Mouse (Mus musculus) MEL (cell line): Measurements from ENCODE around the gene Fam129c. TPM values are rescaled to one million over a fixed set of nuclear protein-coding genes. Genes with fewer than 3 reads are reported as not detected.

Source experiments
- DNase-seq: peaks from one replicate; pipeline ENCODE4 v3.0.0; 2011; ENCODE audit warnings: low read depth, low spot score
- H3K27ac ChIP-seq: 2 replicates; pipeline ENCODE4 v1.5.1; 2012; ENCODE audit warnings: low read depth, mild to moderate bottlenecking, control low read depth, low read length, moderate library complexity; ENCODE audit not compliant: control insufficient read depth
- H3K27me3 ChIP-seq, 2 experiments: fragments of 150-350 bp in 1 of 2; sonication (generic) in 1 of 2; 2 replicates each; pipeline ENCODE4 v1.6.1; 2012; ENCODE audit warnings: low read length in 2 of 2, mild to moderate bottlenecking in 2 of 2, improper control_type of control experiment in 1 of 2, moderate library complexity in 1 of 2; ENCODE audit not compliant: insufficient read depth in 2 of 2, control insufficient read depth in 1 of 2
- H3K36me3 ChIP-seq, 2 experiments: 2 replicates each; pipeline ENCODE4 v1.6.1; 2012 to 2014; ENCODE audit warnings: low read length in 2 of 2, improper control_type of control experiment in 1 of 2, inconsistent platforms in 1 of 2, mild to moderate bottlenecking in 1 of 2; ENCODE audit not compliant: insufficient read depth in 2 of 2, control insufficient read depth in 1 of 2
- H3K4me1 ChIP-seq, 2 experiments: fragments of 150-350 bp in 1 of 2; sonication (generic) in 1 of 2; 2 replicates each; pipeline ENCODE4 v1.6.1; 2012; ENCODE audit warnings: low read length in 2 of 2, improper control_type of control experiment in 1 of 2, mild to moderate bottlenecking in 1 of 2; ENCODE audit not compliant: insufficient read depth in 2 of 2, control insufficient read depth in 1 of 2
- H3K4me3 ChIP-seq, 2 experiments: fragments of 150-350 bp in 1 of 2; sonication (generic) in 1 of 2; 2 replicates each; pipeline ENCODE4 v1.5.1; 2012; ENCODE audit warnings: low read depth in 2 of 2, low read length in 2 of 2, mild to moderate bottlenecking in 2 of 2, moderate library complexity in 2 of 2, control low read depth in 1 of 2, improper control_type of control experiment in 1 of 2; ENCODE audit not compliant: control insufficient read depth in 1 of 2, insufficient read depth in 1 of 2
- H3K79me2 ChIP-seq: 2 replicates; pipeline ENCODE4 v1.6.1; 2012; ENCODE audit warnings: mild to moderate bottlenecking, low read length, moderate library complexity; ENCODE audit not compliant: control insufficient read depth, poor library complexity, insufficient read depth
- H3K9ac ChIP-seq: 2 replicates; pipeline ENCODE4 v1.6.1; 2012; ENCODE audit warnings: low read depth, mild to moderate bottlenecking, control low read depth, low read length, moderate library complexity; ENCODE audit not compliant: control insufficient read depth, poor library complexity, severe bottlenecking
- H3K9me3 ChIP-seq: fragments of 150-350 bp; sonication (generic); replicated peaks from 2 replicates; pipeline ENCODE4 v1.6.1; 2012; ENCODE audit warnings: mild to moderate bottlenecking, low read length, improper control_type of control experiment, moderate library complexity; ENCODE audit not compliant: insufficient read depth
- BHLHE40 ChIP-seq: IDR thresholded peaks from 2 replicates; pipeline ENCODE4 v1.6.1; 2012; ENCODE audit warnings: low read depth, mild to moderate bottlenecking, inconsistent platforms, low read length, improper control_type of control experiment, borderline replicate concordance
- CHD2 ChIP-seq: IDR thresholded peaks from 2 replicates; pipeline ENCODE4 v1.6.1; 2011; ENCODE audit warnings: low read length, improper control_type of control experiment
- CTCF ChIP-seq, 3 experiments: IDR thresholded peaks in 2 of 3; conservative IDR thresholded peaks in 1 of 3; 2 replicates each; pipeline ENCODE4 v1.5.1; 2011 to 2012; ENCODE audit warnings: low read length in 3 of 3, low read depth in 2 of 3, mild to moderate bottlenecking in 2 of 3, improper control_type of control experiment in 1 of 3, inconsistent platforms in 1 of 3, mixed read lengths in 1 of 3, moderate library complexity in 1 of 3; ENCODE audit not compliant: control insufficient read depth in 1 of 3, insufficient read depth in 1 of 3, poor library complexity in 1 of 3, severe bottlenecking in 1 of 3
- E2F4 ChIP-seq: IDR thresholded peaks from 2 replicates; pipeline ENCODE4 v1.6.1; 2011; ENCODE audit warnings: low read depth, low read length, improper control_type of control experiment, borderline replicate concordance
- ELF1 ChIP-seq: IDR thresholded peaks from 2 replicates; pipeline ENCODE4 v1.6.1; 2014; ENCODE audit warnings: low read depth, mild to moderate bottlenecking, inconsistent platforms, low read length, improper control_type of control experiment, moderate library complexity
- EP300 ChIP-seq, 2 experiments: IDR thresholded peaks; 2 replicates each; pipeline ENCODE4 v1.6.1; 2011; ENCODE audit warnings: improper control_type of control experiment in 2 of 2, low read length in 2 of 2, low read depth in 1 of 2, mild to moderate bottlenecking in 1 of 2
- GABPA ChIP-seq: IDR thresholded peaks from 2 replicates; pipeline ENCODE4 v1.6.1; 2012; ENCODE audit warnings: low read depth, mild to moderate bottlenecking, inconsistent platforms, low read length, improper control_type of control experiment, moderate library complexity
- GATA1 ChIP-seq: IDR thresholded peaks from 2 replicates; pipeline ENCODE4 v1.6.1; 2011; ENCODE audit warnings: low read depth, low read length, improper control_type of control experiment
- HCFC1 ChIP-seq: IDR thresholded peaks from 2 replicates; pipeline ENCODE4 v1.6.1; 2012; ENCODE audit warnings: low read depth, mild to moderate bottlenecking, inconsistent platforms, low read length, improper control_type of control experiment, moderate library complexity
- JUND ChIP-seq: IDR thresholded peaks from 2 replicates; pipeline ENCODE4 v1.6.1; 2011; ENCODE audit warnings: low read depth, mild to moderate bottlenecking, improper control_type of control experiment, low read length
- MAFK ChIP-seq: IDR thresholded peaks from 2 replicates; pipeline ENCODE4 v1.6.1; 2011; ENCODE audit warnings: low read depth, mild to moderate bottlenecking, low read length, improper control_type of control experiment, borderline replicate concordance
- MAX ChIP-seq: IDR thresholded peaks from 2 replicates; pipeline ENCODE4 v1.6.1; 2011; ENCODE audit warnings: low read length, improper control_type of control experiment
- MAZ ChIP-seq: IDR thresholded peaks from 2 replicates; pipeline ENCODE4 v1.6.1; 2012; ENCODE audit warnings: low read depth, mild to moderate bottlenecking, inconsistent platforms, low read length, improper control_type of control experiment
- MXI1 ChIP-seq: IDR thresholded peaks from 2 replicates; pipeline ENCODE4 v1.6.1; 2011; ENCODE audit warnings: mild to moderate bottlenecking, low read depth, low read length, improper control_type of control experiment
- MYB ChIP-seq: IDR thresholded peaks from 2 replicates; pipeline ENCODE4 v1.6.1; 2011; ENCODE audit warnings: mild to moderate bottlenecking, low read depth, low read length, improper control_type of control experiment
- MYC ChIP-seq: IDR thresholded peaks from 2 replicates; pipeline ENCODE4 v1.6.1; 2011; ENCODE audit warnings: low read depth, mild to moderate bottlenecking, low read length, improper control_type of control experiment, moderate library complexity
- NELFE ChIP-seq: IDR thresholded peaks from 2 replicates; pipeline ENCODE4 v1.6.1; 2011; ENCODE audit warnings: low read depth, low read length, improper control_type of control experiment
- NRF1 ChIP-seq: IDR thresholded peaks from 2 replicates; pipeline ENCODE4 v1.6.1; 2014; ENCODE audit warnings: low read depth, mild to moderate bottlenecking, inconsistent platforms, low read length, improper control_type of control experiment, moderate library complexity; ENCODE audit not compliant: poor library complexity, insufficient read depth, severe bottlenecking
- POLR2A ChIP-seq, 2 experiments: IDR thresholded peaks; 2 replicates each; pipeline ENCODE4 v1.6.1; 2011 to 2012; ENCODE audit warnings: low read length in 2 of 2, mild to moderate bottlenecking in 2 of 2, control low read depth in 1 of 2, improper control_type of control experiment in 1 of 2, low read depth in 1 of 2, moderate library complexity in 1 of 2; ENCODE audit not compliant: control insufficient read depth in 1 of 2, insufficient read depth in 1 of 2, poor library complexity in 1 of 2
- POLR2AphosphoS2 ChIP-seq: IDR thresholded peaks from 2 replicates; pipeline ENCODE4 v1.6.1; 2011; ENCODE audit warnings: low read length, improper control_type of control experiment
- POLR2AphosphoS5 ChIP-seq: IDR thresholded peaks from 2 replicates; pipeline ENCODE4 v1.6.1; 2012; ENCODE audit warnings: low read depth, borderline replicate concordance, mild to moderate bottlenecking, inconsistent platforms, low read length, moderate library complexity, mixed read lengths
- RAD21 ChIP-seq: IDR thresholded peaks from 2 replicates; pipeline ENCODE4 v1.6.1; 2011; ENCODE audit warnings: mild to moderate bottlenecking, low read depth, low read length, improper control_type of control experiment
- RCOR1 ChIP-seq: IDR thresholded peaks from 2 replicates; pipeline ENCODE4 v1.6.1; 2012; ENCODE audit warnings: low read depth, mild to moderate bottlenecking, inconsistent platforms, low read length, improper control_type of control experiment
- SIN3A ChIP-seq: IDR thresholded peaks from 2 replicates; pipeline ENCODE4 v1.6.1; 2012; ENCODE audit warnings: low read length, improper control_type of control experiment, inconsistent platforms
- SMC3 ChIP-seq: IDR thresholded peaks from 2 replicates; pipeline ENCODE4 v1.6.1; 2011; ENCODE audit warnings: low read depth, low read length, improper control_type of control experiment
- TAL1 ChIP-seq: IDR thresholded peaks from 2 replicates; pipeline ENCODE4 v1.6.1; 2012; ENCODE audit warnings: mild to moderate bottlenecking, inconsistent platforms, low read length, moderate library complexity, mixed read lengths
- TBP ChIP-seq: IDR thresholded peaks from 2 replicates; pipeline ENCODE4 v1.8.0; 2011; ENCODE audit warnings: low read depth, low read length, improper control_type of control experiment
- TCF12 ChIP-seq: IDR thresholded peaks from 2 replicates; pipeline ENCODE4 v1.6.1; 2014; ENCODE audit warnings: low read depth, mild to moderate bottlenecking, inconsistent platforms, low read length, improper control_type of control experiment, moderate library complexity
- UBTF ChIP-seq: IDR thresholded peaks from 2 replicates; pipeline ENCODE4 v1.6.1; 2012; ENCODE audit warnings: low read depth, mild to moderate bottlenecking, inconsistent platforms, low read length, improper control_type of control experiment, moderate library complexity, borderline replicate concordance; ENCODE audit not compliant: insufficient read depth
- USF1 ChIP-seq: IDR thresholded peaks from 2 replicates; pipeline ENCODE4 v1.6.1; 2014; ENCODE audit warnings: low read depth, mild to moderate bottlenecking, inconsistent platforms, low read length, improper control_type of control experiment, moderate library complexity
- USF2 ChIP-seq, 2 experiments: IDR thresholded peaks; 2 replicates each; pipeline ENCODE4 v1.6.1; 2011 to 2012; ENCODE audit warnings: improper control_type of control experiment in 2 of 2, low read length in 2 of 2, borderline replicate concordance in 1 of 2, inconsistent platforms in 1 of 2, low read depth in 1 of 2, mild to moderate bottlenecking in 1 of 2; ENCODE audit not compliant: insufficient read depth in 1 of 2
- ZC3H11A ChIP-seq: IDR thresholded peaks from 2 replicates; pipeline ENCODE4 v1.6.1; 2012; ENCODE audit warnings: low read depth, mild to moderate bottlenecking, inconsistent platforms, low read length, improper control_type of control experiment
- ZKSCAN1 ChIP-seq: IDR thresholded peaks from 2 replicates; pipeline ENCODE4 v1.6.1; 2012; ENCODE audit warnings: low read depth, mild to moderate bottlenecking, inconsistent platforms, low read length, improper control_type of control experiment, moderate library complexity
- ZMIZ1 ChIP-seq: IDR thresholded peaks from 2 replicates; pipeline ENCODE4 v1.6.1; 2012; ENCODE audit warnings: low read depth, mild to moderate bottlenecking, inconsistent platforms, low read length, improper control_type of control experiment, moderate library complexity
- ZNF384 ChIP-seq: IDR thresholded peaks from 2 replicates; pipeline ENCODE4 v1.6.1; 2012; ENCODE audit warnings: low read depth, mild to moderate bottlenecking, inconsistent platforms, low read length, improper control_type of control experiment
- polyA plus RNA-seq, 2 experiments: library from polyadenylated mRNA; stranded (reverse) in 1 of 2; unstranded in 1 of 2; fragments of >175 nt in 1 of 2; fragments of >200 nt in 1 of 2; gene quantifications; 2 replicates each; pipeline versions ENCODE4 v1.2.1 to v1.2.4; 2012; ENCODE audit warnings: low replicate concordance in 2 of 2, low read depth in 1 of 2; ENCODE audit not compliant: insufficient read length in 2 of 2, insufficient read depth in 1 of 2, missing spikeins in 1 of 2
- total RNA-seq: library from RNA; depleted of rRNA; stranded (reverse); fragments of 300-350 nt; gene quantifications from 2 replicates; pipeline ENCODE4 v1.2.3, GENCODE M21; 2012

Fam129c gene
- total and polyA plus RNA-seq, 3 experiments: 7.6 to 8.3 TPM; not detected in 1

GRCm38 (mm10) chr8:71591471-71592373, 5.7 kb upstream of the Fam129c start, which contains the start of gene Pgls:
Gene Pgls (plus strand): TSS chr8:71592176.
- H3K9me3 ChIP-seq: no peaks in the 10 kb centered on the region
- peak; percentile 96 for DNase-seq
- H3K79me2 ChIP-seq: peaks cover 21% of the 10 kb centered on the region
- peak within 1 kb of the TSS; percentile 79 to 87 for H3K4me3 ChIP-seq
- H3K36me3 ChIP-seq: peaks cover 0 to 12% of the 10 kb centered on the region in 2 experiments; a peak in 3 of 4 replicates
- H3K27ac ChIP-seq: peak within 1 kb of the TSS; percentile 93
- H3K27me3 ChIP-seq: no peaks in the 10 kb centered on the region
- H3K9ac ChIP-seq: peak within 1 kb of the TSS; percentile 89
- peaks cover 5 to 21% of the 10 kb centered on the region in 2 experiments for H3K4me1 ChIP-seq
- TF ChIP-seq CTCF (IDR thresholded peaks at IDR 0.05 in 2 of 3, conservative IDR thresholded peaks at IDR 0.05 in 1 of 3; ENCODE audit: control insufficient read depth in 1 of 3, insufficient read depth in 1 of 3, low read depth in 2 of 3, low read length in 3 of 3, poor library complexity in 1 of 3, severe bottlenecking in 1 of 3): no peak
- TF ChIP-seq SMC3: no peak
- TF ChIP-seq MYB: no peak; the same call in 1 of the 2 replicates
- TF ChIP-seq ELF1: peak; percentile 57; the same call in 1 of the 2 replicates
- 0 out of 2 replicates have a peak, but pooled peaks have one; percentile 10 for TF ChIP-seq RCOR1
- peak; percentile 79 to 94 for TF ChIP-seq POLR2A (IDR thresholded peaks at IDR 0.05; ENCODE audit: control insufficient read depth in 1 of 2, insufficient read depth in 1 of 2, low read depth in 1 of 2, low read length in 2 of 2, poor library complexity in 1 of 2)
- TF ChIP-seq EP300 (IDR thresholded peaks at IDR 0.05; ENCODE audit: low read depth in 1 of 2, low read length in 2 of 2): peak; percentile 60 to 71
- 0 out of 2 replicates have a peak, but pooled peaks have one; percentile 10 for TF ChIP-seq USF1
- TF ChIP-seq MYC: peak; percentile 56; the same call in 1 of the 2 replicates
- TF ChIP-seq POLR2AphosphoS5: no peak
- TF ChIP-seq MXI1: peak; percentile 86
- no peak for TF ChIP-seq MAFK
- TF ChIP-seq BHLHE40: no peak
- peak; percentile 88 for TF ChIP-seq HCFC1
- TF ChIP-seq NELFE: peak; percentile 90
- no peak for TF ChIP-seq E2F4
- peak; percentile 72 for TF ChIP-seq GATA1
- TF ChIP-seq TAL1: peak; percentile 84
- TF ChIP-seq RAD21: no peak
- no peak; the same call in 1 of the 2 replicates for TF ChIP-seq MAZ
- peak; percentile 76; the same call in 1 of the 2 replicates for TF ChIP-seq SIN3A
- peak; percentile 53; the same call in 1 of the 2 replicates for TF ChIP-seq ZMIZ1
- peak; percentile 65 for TF ChIP-seq TCF12
- peak; percentile 94 for TF ChIP-seq NRF1
- TF ChIP-seq ZKSCAN1: no peak
- no peak for TF ChIP-seq USF2 (IDR thresholded peaks at IDR 0.05; ENCODE audit: borderline replicate concordance in 1 of 2, insufficient read depth in 1 of 2, low read depth in 1 of 2, low read length in 2 of 2)
- TF ChIP-seq MAX: peak; percentile 46; the same call in 1 of the 2 replicates
- no peak for TF ChIP-seq UBTF
- no peak for TF ChIP-seq GABPA
- TF ChIP-seq ZNF384: no peak
- TF ChIP-seq JUND: no peak
- no peak for TF ChIP-seq CHD2
- TF ChIP-seq TBP: peak; percentile 26; the same call in 1 of the 2 replicates
- no peak; the same call in none of the 2 replicates for TF ChIP-seq POLR2AphosphoS2
- no peak for TF ChIP-seq ZC3H11A
